Mouse (Mus musculus) heart, postnatal 25 days (tissue): ENCODE data around the gene Crtac1. TPM values are rescaled to one million over a fixed set of nuclear protein-coding genes. Genes with fewer than 3 reads are reported as not detected.

Experiments used
- DNase-seq: peaks from one replicate; pipeline ENCODE4 v3.0.0; 2022; ENCODE audit warnings: low spot score
- intact Hi-C: fragments of 180-260 bp; cut with DNase I; formaldehyde crosslinking; loops from one replicate; pipeline ENCODE4 v1.15.1; 2025
- total RNA-seq, 2 experiments: library from RNA; stranded (reverse); gene quantifications; 2 replicates each; pipeline ENCODE4 v1.2.3; 2021

Gene Crtac1
- total RNA-seq, 2 experiments from 2014 or later: 0.10 TPM; not detected in 1

DNA sequence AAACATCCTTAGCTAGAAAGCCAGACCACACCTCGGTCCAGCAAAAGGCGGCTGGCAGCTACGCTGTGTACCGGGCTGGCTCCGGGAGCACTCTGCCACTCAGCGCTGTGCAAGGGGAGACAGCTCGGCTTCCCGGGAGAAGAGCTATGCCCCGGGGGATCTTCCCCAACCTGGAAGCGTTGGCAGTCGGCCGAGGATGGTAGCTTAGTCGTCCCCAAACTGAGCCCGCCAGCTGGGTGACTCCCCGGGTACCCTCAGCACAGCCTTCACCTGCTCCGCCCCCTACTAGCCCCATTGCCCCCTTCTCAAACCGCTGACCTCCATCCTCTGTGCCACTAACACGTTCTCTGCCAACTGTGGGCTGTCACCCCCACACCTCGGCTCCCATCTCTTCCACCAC is 602 bp downstream of the Crtac1 start:
- DNase-seq: no peak
- intact Hi-C loops: no loop called here

DNA sequence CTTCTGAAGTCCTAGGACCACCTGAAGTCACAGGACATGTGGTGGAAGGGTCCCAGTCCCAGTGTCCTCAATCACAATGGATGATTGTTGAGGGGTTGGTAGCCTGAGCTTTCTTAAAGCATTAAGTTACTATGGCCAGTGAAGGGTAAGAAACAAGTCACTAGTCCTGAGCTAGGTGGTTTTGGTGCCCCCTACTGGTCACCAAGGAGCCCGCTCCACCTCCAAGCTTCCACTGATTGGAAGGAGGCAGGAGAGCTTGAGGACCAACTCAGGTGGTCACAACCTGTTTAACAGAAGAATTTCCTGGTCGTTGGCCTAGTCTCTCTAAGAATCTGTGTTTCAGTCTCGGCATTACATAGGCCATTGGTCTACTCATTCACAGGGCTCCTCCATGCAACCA is 2.2 kb downstream of the Crtac1 start:
- no peak for DNase-seq
- intact Hi-C loops: no loop called here

DNA sequence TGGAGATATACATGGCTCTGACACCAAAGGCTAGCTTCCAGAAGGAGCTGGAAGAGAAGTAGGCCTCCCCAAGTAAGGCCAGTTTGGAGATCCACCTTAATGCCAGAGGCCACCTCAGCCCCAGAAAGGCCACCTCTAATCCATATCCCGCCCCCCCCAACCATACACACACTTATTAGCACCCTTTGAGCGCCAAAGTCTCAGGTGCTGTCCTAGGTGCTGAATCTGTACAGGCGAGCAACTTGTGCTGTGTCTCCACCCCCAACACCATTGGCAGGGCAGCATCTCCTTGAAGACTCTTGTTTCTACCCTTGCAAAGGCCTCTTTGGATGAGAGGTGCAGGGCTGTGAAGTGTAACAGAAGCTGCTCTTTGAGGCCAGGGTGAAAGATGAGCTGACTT is 6.4 kb downstream of the Crtac1 start:
- DNase-seq: no peak
- intact Hi-C loops: no loop called here

DNA sequence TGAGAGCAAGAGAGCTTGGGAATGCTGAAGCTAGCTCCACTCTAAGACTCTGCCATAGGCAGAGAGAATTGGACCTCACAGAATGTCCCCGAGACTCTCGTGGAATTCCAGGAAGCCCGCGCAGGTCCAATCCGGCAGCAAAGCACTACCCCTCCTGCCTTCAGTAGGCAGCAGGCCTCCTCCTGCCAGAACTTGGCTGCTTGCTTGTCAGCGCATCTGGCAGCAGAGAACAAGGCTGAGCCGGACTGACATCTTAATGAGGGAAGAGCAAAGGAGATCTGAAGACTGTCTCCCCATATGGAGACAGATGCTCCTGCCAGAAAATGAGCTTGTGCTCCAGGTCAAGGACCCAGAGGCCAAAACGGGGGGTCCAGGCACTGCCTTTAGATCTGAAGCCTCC is 16.5 kb downstream of the Crtac1 start:
- DNase-seq: no peak
- intact Hi-C loops: no loop called here

DNA sequence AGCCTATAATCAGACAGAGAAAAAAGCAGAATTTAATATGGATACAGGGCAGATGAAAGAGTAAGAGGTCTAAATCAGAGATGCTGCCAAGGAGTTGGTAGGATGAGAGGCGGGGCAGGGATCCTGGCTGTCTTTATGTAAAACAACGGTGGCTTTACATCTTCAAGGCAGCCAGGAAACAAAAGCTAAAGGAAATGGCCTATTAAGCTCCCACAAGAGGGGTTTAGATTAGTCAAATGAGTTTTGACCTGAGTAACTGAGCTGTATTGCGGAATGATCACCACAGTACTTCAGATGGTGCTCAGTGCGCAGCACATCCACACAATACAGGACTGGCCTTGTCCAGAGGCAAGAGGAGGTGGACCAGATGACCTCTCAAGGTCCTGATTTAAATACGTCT is 21.7 kb downstream of the Crtac1 start:
- DNase-seq: no peak
- intact Hi-C loops: no loop called here

DNA sequence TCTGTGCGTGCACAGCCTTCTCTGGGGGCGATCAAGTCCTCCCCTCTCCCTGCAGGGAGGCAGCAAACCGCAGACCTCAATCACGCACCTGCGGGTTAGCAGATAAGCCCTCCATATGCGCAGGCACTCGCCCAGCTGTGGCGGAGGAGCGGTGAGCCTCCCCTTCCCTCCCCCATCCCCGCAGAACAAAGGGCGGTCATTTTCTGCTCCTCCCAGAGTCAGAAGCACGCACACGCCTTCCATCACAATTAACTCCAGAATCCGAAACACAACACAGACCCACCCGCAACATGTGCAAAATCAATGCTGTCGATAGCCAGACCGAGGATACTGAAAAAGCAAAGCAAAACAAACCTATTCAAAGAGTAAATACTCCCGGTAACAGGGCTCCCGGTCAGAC is 22.4 kb downstream of the Crtac1 start:
- intact Hi-C loops: no loop called here
- DNase-seq: no peak

DNA sequence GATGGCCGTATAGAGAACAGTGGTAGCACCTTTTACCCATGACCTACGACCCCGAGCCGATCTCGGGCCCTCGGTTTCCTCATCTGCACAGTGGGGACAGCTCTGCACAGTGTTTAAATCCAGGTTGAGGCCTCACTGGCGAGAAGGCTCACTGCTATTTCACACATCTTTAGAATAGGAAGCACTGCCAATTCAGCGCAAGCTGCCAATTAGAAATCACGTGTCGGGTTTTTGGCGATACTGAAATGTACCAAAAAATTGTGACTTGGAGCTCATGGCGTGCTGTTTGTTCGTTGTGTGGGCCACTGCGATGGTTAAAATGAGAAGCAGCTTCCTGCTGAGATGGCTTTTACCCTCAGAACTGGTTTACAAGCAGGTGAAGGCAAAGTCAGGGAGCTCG is 27.2 kb downstream of the Crtac1 start:
- intact Hi-C loops: no loop called here
- DNase-seq: no peak

DNA sequence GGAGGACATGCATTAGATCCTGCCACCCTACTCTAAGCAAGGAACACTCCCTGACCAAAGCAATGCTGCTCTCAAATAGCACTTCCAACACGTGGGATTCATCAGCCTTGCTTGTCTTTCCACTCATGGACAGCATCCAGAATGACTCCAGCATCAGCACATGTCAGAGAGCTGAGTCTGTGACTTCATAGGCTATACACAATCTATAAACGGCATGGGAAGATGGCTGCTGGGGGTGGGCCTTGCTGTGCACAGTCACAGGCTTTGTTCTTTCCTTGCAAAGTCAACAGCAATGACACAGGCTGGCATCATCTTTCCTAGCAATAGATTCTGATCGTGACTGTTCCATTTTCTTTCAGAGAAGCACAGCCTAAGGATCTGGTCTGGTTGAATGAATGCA is 31.6 kb downstream of the Crtac1 start:
- no peak for DNase-seq
- intact Hi-C loops: no loop called here

DNA sequence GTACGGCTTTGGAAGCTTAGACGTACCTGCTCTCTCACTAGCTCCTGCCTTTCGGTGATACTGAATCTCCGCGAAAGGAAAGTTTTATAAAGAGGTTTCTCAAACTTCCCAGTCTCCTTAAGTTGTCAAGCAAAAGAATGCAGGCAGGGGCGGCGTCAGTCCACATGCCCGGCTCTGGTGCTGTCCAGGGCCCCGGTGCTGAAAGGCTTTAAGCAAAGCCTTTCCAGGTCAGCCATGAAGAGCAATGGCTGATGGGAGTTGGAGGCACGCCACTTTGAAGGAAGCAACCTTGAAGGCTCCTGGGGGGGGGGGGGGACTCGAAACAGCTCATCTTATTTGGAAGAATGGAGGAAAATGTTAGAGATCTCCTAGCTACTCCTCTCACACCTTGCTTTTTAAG is 34.3 kb downstream of the Crtac1 start:
- intact Hi-C loops: no loop called here
- no peak for DNase-seq

DNA sequence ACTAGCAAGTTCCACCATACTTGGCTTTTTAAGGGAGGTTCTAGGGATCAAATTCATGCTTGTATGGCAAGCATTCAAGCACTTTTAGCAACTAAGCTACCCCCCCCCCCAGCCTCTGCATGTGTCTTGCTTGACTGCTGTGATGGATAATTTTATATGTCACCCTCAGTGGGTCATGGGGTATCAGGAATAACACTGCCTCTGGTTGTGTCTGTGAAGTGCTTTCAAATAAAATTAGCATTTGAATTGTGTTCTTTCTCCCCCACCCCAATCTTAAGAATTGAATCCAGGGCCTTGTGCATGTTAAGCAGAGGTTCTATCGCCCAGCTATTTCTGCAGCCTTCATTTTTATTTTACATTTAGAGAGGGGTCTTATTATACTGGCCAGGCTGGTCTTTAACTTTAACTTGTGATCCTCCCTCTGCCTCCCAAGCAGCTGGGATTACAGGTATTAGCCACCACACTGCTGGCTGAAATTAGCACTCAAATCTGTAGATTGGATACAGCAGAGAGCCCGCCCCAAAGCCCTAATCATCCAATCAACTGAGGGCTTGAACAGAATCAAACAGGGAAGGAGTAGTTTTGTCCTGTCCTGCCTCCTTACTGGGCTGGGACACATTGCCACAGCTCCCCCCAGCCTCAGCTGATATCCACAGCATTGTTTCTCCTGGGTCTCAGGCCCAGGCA is 36.6 kb downstream of the Crtac1 start:
- intact Hi-C loops: no loop called here
- no peak for DNase-seq

DNA sequence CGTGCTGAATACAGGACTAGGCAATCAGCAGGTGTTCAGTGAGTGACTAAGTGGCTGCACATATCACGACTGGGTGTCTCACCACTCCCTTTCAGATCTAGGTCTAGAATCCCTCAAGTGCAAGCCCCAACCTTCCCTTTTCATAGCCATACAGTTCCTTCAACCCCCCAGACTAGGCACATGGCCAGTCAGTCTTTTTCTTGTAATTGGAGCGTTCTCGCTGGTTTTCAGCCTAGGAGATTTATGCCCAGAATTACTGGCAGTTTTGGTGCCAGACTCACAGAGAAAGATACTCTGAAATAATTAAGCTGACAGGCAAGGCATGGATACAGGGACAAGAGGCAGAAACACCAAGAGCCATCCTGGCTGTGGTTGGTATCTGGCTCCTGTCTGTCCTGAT is 37.7 kb downstream of the Crtac1 start:
- intact Hi-C loops: no loop called here
- DNase-seq: no peak

DNA sequence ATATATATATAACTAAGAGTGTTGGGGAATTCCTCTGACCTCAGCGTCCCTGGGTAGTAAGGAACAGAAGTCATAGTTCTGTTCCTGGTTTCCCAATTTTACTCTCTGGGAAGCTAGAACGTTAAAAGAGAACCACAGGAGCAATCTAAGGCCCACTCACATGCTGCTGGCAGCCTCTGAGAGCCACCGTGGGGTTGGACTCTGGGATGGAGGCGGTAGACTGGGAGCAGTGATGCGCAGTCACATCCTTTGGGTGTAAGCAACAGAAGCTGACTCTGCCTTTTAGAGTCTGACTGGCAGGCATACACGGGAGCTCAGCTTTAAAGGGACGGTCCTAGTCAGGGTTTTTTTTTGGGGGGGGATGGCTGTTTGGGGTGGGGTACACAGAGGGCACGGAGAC is 39.5 kb downstream of the Crtac1 start:
- DNase-seq: no peak
- intact Hi-C loops: no loop called here

DNA sequence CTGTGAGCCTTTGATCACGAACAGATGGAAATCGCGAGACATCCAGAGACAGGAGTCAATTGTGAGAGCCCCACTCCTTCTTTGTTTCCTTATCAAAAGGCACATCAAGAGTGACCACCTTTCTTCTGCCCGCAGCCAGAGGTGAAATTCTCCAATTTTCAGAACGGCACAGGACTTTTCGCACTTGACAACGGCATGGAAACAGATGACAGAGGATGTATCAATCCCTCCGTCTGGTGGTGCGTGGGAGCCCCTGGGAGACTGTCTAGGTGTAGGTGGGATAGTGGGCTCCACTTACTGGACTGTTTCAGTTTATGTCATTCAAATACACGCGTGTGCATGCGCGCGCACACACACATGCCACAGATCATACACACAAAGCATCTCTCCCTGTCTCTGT is 42.0 kb downstream of the Crtac1 start:
- DNase-seq: no peak
- intact Hi-C loops: no loop called here

DNA sequence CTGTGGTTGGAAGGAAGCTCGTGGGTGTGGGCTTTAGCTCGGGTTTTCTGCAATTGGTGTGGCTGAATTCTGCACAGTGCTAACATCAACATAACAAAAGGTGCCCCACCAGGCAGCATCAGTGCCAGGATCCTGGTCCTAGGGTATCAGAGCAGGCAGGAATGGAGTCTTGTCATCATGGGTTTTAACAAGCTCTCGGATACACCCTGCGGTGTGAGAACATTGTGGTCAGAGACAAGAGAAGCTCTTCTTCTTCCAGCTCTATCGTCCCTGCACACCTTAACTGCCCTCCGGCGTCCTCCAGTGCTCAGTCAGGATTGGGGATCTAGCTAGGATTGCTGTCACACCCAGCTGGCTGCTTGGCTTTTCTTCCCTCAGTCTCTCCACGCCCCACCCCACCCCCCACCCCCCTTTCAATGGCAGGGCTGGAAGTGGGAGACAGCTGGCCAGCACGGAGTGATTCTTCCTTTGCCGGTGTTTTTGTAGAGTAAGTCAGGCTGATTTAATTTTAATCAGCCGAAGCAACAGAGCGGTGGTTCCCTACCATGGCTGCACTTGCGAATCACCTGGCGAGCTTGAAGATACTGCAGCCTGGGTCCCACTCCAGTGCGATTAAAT is 46.5 kb downstream of the Crtac1 start:
- intact Hi-C loops: no loop called here
- no peak for DNase-seq

DNA sequence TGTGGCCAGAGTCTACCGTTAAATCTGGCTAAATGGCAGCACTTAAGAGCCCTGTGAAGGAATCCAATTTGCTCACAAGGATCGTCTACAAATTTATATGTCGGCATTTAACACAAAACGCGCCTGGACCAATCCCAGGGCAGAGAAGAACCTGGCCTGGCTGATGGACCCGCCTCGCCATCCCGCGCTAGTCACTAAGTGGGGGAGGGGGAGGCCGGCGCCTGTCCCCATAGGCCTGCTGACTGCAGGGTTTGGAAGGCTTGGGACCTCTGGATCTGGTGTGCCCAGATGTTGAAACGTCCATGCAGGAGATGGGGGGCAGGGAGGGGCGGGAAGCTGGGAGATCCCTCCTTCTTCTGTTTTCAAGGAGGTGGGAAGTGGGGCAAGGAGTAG is 50.6 kb downstream of the Crtac1 start:
- no peak for DNase-seq
- intact Hi-C loops: no loop called here

DNA sequence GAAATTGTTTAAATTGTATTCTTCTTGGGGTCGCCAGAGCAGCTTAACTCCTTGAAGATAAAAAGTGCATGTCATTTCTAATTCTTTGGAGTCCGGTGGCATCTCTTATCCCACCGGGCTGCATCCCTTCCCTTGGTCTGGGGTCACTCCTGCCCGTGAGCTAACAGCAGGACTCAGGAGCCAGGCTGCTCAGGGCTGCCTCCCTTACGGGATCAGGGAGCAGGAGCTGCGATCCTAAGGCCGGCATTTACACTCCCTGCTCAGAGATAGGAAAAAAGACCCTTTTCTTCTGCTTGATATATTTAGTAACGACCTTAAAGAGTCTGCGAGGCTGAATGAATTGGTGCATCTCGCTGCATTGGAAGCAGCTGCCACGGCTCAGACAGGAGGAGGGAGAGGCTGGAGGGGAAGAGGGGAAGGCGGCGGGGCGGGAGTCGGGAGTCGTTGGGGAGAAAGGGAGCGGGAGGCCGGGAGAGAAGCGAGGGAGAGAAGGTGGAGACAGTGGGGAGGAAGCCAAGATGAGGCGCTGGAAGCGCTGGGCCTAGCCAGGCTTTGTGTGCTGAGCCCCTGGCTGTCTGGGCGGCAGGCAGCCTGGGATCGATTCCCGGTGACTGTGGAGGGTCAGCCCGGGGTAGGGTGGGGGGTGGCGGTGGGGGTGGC is 51.1 kb downstream of the Crtac1 start:
- DNase-seq: no peak
- intact Hi-C loops: no loop called here

DNA sequence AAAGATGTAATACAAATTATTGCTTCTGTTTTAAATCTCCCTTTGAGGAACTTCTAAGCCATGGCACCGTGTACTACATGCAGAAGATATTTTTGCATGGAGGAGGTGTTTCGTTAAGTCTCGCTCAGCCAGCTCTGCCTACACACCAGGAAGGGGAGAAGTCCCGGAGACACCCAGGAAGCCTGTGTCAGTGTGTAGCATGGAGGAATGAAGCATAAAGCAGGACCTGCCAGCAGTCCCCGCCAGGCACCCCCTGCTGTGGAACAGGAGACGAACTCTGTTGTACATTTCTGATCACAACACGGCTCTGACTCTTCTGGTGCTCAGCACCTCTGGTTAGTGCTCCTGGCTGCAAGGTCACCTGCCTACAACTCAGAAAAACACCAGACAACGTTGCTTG is 51.8 kb downstream of the Crtac1 start:
- DNase-seq: no peak
- intact Hi-C loops: no loop called here

DNA sequence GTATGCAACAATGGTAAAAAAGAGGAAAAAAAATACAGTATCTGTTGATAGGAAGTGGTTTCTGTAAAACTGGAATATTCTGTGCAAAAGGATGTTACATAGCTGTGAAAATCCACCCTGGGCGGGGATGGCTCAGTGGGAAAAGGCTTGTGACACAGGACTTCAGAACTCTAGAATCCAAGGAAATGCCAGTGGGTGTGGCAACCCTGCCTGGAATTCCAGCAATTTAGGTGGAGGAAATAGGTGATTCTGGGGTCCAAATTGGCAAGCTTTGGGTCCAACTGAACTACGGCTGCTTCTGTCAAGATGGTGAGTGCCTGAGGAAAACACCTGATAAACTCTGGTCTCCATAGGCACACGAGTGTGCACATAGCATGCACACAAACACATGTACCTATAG is 54.4 kb downstream of the Crtac1 start:
- intact Hi-C loops: no loop called here
- no peak for DNase-seq

DNA sequence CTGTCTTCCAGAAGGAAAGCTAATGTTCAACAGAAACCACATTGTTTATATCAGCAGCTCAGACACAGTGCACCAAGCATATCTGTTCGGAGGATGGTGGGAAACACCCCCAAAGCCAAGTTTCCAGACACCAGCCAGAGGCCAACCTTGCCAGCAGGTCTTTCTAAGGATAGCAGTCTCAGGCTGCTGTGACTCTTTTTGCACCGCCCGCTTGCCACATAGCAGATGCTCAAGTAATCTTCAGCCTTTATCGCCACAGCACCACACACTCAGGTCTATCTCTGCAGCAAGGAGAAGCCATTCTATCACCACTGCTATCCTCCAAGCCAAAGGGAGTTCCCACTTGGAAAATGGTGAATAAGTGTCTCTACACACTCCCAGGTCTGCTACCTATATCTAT is 68.0 kb downstream of the Crtac1 start:
- intact Hi-C loops: no loop called here

DNA sequence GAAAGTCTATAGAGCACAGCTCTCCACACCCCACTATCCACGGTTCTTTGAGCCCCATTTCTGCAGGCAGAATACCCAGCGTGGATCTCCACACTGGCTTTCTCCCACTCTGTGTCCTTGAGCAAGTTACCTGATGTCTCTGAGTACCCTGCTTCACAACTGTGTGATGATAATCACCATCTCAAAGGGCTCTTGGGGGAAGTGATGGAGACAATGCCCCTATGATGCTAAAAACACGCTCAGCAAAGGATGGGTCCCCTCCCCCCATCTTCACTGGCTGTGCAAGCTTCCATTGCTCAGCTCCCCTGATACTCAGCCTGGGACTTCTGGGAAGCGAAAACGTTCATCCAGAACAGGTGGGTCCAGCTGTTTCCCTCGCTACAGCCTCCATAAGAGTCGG is 73.2 kb downstream of the Crtac1 start:
- intact Hi-C loops: no loop called here
- DNase-seq: no peak

More for the DNA sequence above, 68.0 kb downstream of the Crtac1 start:
- no peak for DNase-seq

DNA sequence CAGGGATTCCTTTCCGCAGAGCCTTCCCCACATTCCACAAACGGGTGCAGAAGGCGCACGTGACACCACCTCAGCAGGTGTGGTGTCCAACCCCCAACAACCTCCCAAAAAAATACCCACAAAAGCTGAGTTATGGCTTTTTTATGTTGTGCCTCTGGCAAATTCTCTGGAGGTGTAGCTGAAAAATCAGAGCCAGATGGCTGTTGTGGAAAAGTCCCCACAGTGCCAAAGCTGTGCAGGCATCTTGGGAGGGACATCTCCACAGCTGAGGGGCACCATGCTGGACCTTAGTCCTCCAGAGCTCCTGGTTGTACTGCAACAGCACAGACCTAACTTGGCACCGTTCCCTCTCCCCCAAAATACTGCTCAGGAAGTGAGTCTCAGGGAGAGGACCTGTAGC is 74.7 kb downstream of the Crtac1 start:
- no peak for DNase-seq
- intact Hi-C loops: no loop called here

DNA sequence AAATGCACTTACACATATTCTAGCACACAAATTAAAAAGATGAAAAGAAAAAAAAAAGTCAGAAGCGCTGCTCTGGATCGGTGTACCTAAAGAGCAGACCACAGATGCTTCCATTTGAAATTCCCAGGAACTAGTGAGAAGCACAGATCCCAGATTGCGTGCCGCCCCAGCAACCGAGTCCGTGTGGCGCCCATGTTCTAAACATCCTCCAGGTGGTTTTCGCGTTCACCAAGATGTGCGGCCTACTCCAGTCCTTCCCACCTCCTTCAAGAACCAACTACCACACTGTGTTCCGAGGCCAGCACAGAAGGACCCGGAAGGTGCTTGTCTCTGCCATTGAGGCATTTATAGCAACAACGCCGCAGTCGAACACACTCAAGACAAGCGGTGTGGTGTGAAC is 76.1 kb downstream of the Crtac1 start:
- no peak for DNase-seq
- intact Hi-C loops: no loop called here
